Mouse (Mus musculus) cortical plate, adult 2 months (tissue): Measurements from ENCODE around the gene Gen1.

Experiments used
- CTCF ChIP-seq: fragments of 200-500 bp; IDR thresholded peaks from 2 replicates; pipeline ENCODE4 v1.5.1; 2011; ENCODE audit warnings: mild to moderate bottlenecking, control low read depth, low read length; ENCODE audit not compliant: insufficient read depth; ENCODE audit errors: extremely low read depth
- POLR2A ChIP-seq: fragments of 200-500 bp; IDR thresholded peaks from 2 replicates; pipeline ENCODE4 v1.6.1; 2011; ENCODE audit warnings: mild to moderate bottlenecking, low read length, control low read depth; ENCODE audit not compliant: insufficient read depth; ENCODE audit errors: extremely low read depth

DNA sequence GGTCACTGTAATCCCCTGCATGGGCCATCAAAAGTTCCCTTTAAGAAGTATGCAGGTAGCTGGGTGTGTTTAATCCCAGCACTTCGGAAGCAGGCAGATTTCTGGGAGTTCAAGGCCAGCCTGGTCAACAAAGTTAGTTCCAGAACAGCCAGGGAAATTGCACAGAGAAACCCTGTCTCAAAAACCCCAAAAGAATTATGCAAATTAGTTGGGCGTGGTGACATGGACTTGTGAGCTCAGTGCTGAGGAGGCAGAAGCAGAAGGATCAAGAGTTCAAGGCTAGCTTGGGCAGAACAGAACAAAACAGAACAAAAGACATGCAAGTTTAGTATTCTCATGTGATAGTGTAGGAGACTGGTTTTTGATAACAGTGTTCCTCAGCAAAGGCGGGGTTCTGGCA lies 43.0 kb downstream of the Gen1 start:
- no peak for TF ChIP-seq CTCF
- no peak for TF ChIP-seq POLR2A
